Mouse (Mus musculus): ENCODE measurements around the gene Gpr22. TPM values are rescaled to one million over a fixed set of nuclear protein-coding genes. Genes with fewer than 3 reads are reported as not detected.

Gene Gpr22
- polyA plus RNA-seq, 1 experiment from 2014 or later: 0.01 TPM

DNA sequence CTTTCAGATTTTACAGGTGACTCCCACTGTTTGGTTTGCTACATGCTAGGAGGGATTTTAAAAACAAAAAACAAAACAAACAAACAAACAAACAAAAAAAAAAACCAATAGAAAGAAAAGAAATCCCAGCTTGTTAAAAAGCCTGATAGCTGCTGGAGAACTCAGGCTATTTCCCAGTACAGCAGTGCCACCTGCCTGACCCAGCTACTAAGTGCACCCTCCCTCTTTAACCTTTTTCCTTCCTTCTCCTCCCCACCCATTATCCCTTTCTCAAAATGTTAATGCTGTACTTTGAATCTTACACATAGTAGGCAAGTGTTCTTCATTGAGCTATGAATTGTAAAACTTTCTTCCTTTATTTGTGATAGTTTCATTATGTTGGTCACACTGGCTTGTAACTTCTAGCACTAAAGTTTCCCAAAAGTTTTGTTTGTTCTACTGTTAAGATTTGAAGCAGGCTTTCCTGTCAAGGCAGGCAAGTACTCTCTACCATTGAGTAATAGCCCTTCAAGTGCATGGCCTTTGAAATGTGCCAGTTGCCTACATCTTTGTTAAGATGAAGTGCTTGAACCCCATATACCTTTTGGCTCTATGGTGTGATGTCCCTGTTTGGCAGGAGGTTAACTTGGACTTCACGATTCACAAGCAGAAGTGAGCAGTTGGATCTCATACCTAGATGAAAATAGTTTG is 6.0 kb upstream of the Gpr22 start:
- in situ Hi-C loops (cut with MboI; ENCODE audit: low pct_unique_long_range_greater_than_20kb): loop anchor here (5.0 kb wide), 1 partner anchor 212 kb away; no protein-coding TSS in a partner anchor
- CTCF ChIA-PET: interaction anchor here (1.2 to 1.6 kb wide), 2 partner anchors 15 to 42 kb away, joined by 4 to 5 read pairs; no protein-coding TSS in a partner anchor
- H3K27me3 ChIP-seq: no peaks in the 10 kb centered on the region
- DNase-seq (ENCODE audit: low read depth, low spot score) (no peak), ATAC-seq (no peak)
- POLR2A ChIA-PET: no interaction called here
- TF ChIP-seq CTCF (IDR thresholded peaks at IDR 0.05): peak; percentile 73

DNA sequence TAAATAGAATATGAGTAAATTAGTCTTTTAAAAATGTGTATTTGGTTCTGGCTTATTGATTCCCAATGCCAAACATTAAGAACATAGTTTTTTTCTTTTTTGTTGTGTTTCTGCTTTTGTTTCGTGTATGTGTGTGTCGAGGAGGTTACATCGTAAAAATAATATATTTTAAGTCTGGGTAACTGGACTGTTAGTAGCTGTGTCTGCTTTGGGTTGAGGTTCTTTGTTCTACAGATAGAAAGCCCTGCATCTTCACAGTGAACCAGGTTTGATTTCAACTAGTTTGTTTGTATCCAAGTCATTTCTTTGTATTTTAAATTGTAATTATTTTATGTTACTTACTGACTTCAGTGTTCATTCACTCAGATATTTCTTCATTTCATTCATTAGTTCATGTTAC is 323 bp upstream of the Gpr22 start:
- H3K27me3 ChIP-seq: no peaks in the 10 kb centered on the region
- DNase-seq (ENCODE audit: low read depth, low spot score): no peak
- no peak for TF ChIP-seq CTCF (IDR thresholded peaks at IDR 0.05)
- CTCF ChIA-PET: no interaction called here
- in situ Hi-C loops (cut with MboI; ENCODE audit: low pct_unique_long_range_greater_than_20kb): no loop called here
- POLR2A ChIA-PET: no interaction called here
- ATAC-seq: no peak

- ChIA-PET CTCF (no interaction called here), POLR2A (no interaction called here)
- ATAC-seq (no peak), DNase-seq (ENCODE audit: low read depth, low spot score) (no peak)
- no peaks in the 10 kb centered on the region for H3K27me3 ChIP-seq
- in situ Hi-C loops (cut with MboI; ENCODE audit: low pct_unique_long_range_greater_than_20kb): no loop called here
- no peak for TF ChIP-seq CTCF (IDR thresholded peaks at IDR 0.05)
Measured at GRCm38 (mm10) chr12:31712727-31713126, 1.0 kb downstream of the Gpr22 start.

DNA sequence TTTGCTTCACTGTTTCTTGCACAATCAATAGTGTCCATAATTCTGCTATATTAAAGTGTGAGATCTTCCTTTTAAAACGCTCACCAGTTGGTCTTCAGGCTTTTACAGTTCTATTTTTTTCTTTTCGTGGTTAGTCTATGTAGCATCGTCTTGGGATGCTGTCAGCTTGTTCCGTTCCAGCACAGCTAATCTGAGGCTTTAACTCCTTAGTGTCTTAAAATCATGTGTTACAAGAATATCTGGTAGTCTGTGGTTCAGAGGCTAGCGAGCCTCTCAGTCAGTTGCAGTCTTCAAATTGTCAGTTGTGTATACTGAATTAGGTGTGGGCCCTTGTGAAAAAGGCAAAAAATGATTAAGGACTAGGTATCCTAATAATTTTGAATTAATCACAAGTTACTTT is 1.5 kb downstream of the Gpr22 start:
- in situ Hi-C loops (cut with MboI; ENCODE audit: low pct_unique_long_range_greater_than_20kb): no loop called here
- no peak for TF ChIP-seq CTCF (IDR thresholded peaks at IDR 0.05)
- CTCF ChIA-PET: no interaction called here

DNA sequence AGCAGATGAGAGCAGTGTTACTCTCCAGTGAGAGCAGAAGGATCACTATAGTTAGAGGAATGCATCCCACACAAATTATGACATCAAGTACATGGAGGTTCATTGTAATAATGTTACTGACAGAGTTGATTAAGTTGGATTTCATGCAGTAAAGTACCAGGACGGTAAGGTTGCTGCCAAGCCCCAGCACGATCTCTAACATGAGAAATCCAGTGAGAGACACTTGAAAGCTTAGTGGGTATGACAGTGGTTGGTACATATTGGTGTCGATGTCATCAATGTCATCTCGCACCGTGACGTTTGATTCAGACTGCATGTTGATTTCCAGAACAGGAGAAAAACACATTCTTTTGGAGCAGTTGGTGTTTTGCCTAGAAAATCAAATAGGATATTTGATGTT is 4.1 kb downstream of the Gpr22 start:
- H3K27me3 ChIP-seq: no peaks in the 10 kb centered on the region
- ATAC-seq (no peak), DNase-seq (ENCODE audit: low read depth, low spot score) (no peak)
- CTCF ChIA-PET: no interaction called here
- in situ Hi-C loops (cut with MboI; ENCODE audit: low pct_unique_long_range_greater_than_20kb): no loop called here
- POLR2A ChIA-PET: interaction anchor here (0.7 kb wide), 1 partner anchor 28 kb away, joined by 3 read pairs; no protein-coding TSS in a partner anchor
- TF ChIP-seq CTCF (IDR thresholded peaks at IDR 0.05): no peak

More for the DNA sequence above, 1.5 kb downstream of the Gpr22 start:
- no peak for DNase-seq (ENCODE audit: low read depth, low spot score)
- H3K27me3 ChIP-seq: no peaks in the 10 kb centered on the region
- POLR2A ChIA-PET: no interaction called here
- no peak for ATAC-seq

- TF ChIP-seq CTCF (IDR thresholded peaks at IDR 0.05): no peak
- ChIA-PET POLR2A (no interaction called here), CTCF (no interaction called here)
- DNase-seq (ENCODE audit: low read depth, low spot score): no peak
- ATAC-seq: no peak
- in situ Hi-C loops (cut with MboI; ENCODE audit: low pct_unique_long_range_greater_than_20kb): no loop called here
- H3K27me3 ChIP-seq: no peaks in the 10 kb centered on the region
Measured at GRCm38 (mm10) chr12:31707531-31707930, 6.2 kb downstream of the Gpr22 start.

DNA sequence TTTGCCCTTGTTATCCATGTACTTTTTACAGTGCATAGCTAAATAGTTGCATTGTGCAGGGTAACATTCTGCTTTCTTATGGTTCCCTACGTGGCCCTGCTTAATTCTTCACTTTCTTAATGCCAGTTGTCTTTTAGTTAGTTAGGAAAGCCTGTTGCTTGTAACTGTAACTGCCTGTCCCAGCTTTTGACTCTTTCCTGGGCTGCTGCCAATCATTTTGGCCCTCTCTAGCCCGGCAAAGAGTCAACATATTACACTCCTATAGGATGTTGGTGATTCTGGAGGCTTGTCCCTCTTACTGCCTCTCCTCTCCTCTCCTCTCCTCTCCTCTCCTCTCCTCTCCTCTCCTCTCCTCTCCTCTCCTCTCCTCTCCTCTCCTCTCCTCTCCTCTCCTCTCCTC is 7.6 kb downstream of the Gpr22 start:
- DNase-seq (ENCODE audit: low read depth, low spot score): no peak
- ChIA-PET CTCF (no interaction called here), POLR2A (no interaction called here)
- no peak for ATAC-seq
- TF ChIP-seq CTCF (IDR thresholded peaks at IDR 0.05): no peak
- no peaks in the 10 kb centered on the region for H3K27me3 ChIP-seq
- in situ Hi-C loops (cut with MboI; ENCODE audit: low pct_unique_long_range_greater_than_20kb): no loop called here

- ChIA-PET POLR2A (no interaction called here), CTCF (interaction anchor here (0.6 to 1.7 kb wide), 3 partner anchors 12 to 25 kb away, joined by 4 read pairs; no protein-coding TSS in a partner anchor)
- H3K27me3 ChIP-seq: no peaks in the 10 kb centered on the region
- DNase-seq (ENCODE audit: low read depth, low spot score) (no peak), ATAC-seq (no peak)
- TF ChIP-seq CTCF (IDR thresholded peaks at IDR 0.05): no peak
- in situ Hi-C loops (cut with MboI; ENCODE audit: low pct_unique_long_range_greater_than_20kb): no loop called here
Measured at GRCm38 (mm10) chr12:31703904-31704303, 9.8 kb downstream of the Gpr22 start.

DNA sequence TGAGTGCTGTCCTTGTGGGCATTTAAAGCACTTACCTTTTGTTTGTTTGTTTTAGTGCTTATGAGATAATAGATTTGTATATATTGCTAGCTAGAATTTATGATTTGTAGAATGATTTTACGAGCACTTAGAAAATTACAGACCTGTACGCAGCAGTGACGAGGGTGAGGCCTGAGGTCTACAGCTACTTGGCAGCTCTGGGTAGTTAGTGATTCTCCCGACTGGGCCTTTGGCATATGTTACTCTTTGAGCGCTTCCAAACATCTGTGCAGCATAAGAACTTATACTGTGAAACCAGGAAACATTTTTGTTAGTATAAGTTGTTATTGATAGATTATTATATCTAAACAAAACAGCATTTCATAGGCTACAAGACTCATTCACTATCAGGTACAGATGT is 12.3 kb downstream of the Gpr22 start:
- ChIA-PET POLR2A (no interaction called here), CTCF (no interaction called here)
- DNase-seq (ENCODE audit: low read depth, low spot score) (no peak), ATAC-seq (no peak)
- no peaks in the 10 kb centered on the region for H3K27me3 ChIP-seq
- in situ Hi-C loops (cut with MboI; ENCODE audit: low pct_unique_long_range_greater_than_20kb): no loop called here
- no peak for TF ChIP-seq CTCF (IDR thresholded peaks at IDR 0.05)

DNA sequence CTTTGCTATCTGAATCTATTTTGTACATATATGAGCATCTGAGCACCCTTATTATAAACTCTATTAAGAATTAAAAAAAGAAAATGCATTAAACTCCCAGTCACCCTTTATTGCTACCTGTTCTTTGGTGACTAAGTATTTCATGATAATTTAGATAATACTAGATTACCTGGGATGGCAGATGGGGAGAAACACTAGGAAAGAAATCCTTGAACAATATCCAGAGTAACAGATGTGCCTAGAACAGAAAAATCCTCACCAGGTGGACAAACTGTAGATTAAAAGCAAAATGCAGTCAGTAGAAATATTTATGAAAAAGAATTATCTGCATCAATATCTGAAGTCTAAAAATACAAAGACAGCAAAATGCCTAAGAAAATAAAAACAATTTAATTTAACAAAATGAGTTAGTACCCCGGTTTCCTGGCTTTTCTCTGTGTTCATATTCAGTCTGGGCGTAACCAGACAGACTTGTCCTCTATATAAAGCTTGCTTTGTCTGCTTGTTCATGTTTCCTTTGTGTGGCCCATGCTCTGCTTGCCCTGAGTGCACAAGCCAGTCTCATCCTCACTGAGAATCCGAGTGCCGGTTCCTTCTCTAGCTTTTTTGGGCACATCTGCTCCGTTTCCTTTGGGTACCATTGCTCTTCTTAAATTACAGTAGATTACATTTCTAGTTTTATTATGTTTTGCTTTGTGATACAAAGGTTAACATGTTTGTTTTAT is 13.0 kb downstream of the Gpr22 start:
- ChIA-PET POLR2A (no interaction called here), CTCF (no interaction called here)
- TF ChIP-seq CTCF (IDR thresholded peaks at IDR 0.05): no peak
- no peak for DNase-seq (ENCODE audit: low read depth, low spot score)
- ATAC-seq: no peak
- no peaks in the 10 kb centered on the region for H3K27me3 ChIP-seq
- in situ Hi-C loops (cut with MboI; ENCODE audit: low pct_unique_long_range_greater_than_20kb): no loop called here

DNA sequence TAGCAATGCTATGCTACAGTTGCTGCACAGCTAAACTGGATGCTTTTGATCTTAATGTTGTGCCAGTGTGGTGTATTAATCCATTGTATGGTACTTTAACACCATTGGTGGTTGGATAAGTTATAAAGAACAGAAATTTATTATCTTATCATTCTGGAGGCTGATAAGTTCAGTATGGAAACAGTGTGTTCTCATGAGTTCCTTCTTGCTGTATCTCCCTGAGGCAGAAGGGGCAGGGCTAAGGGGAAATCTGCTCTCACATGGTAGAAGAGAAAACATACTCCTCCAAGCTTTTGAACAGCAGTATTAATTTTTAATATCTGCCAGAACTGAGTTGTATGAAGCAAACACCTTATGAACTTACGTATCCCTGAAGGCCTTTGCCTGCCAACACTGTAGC is 20.5 kb downstream of the Gpr22 start:
- TF ChIP-seq CTCF (IDR thresholded peaks at IDR 0.05): no peak
- ATAC-seq (no peak), DNase-seq (ENCODE audit: low read depth, low spot score) (no peak)
- no peaks in the 10 kb centered on the region for H3K27me3 ChIP-seq
- in situ Hi-C loops (cut with MboI; ENCODE audit: low pct_unique_long_range_greater_than_20kb): no loop called here
- POLR2A ChIA-PET: no interaction called here
- CTCF ChIA-PET: no interaction called here
